Mouse (Mus musculus) myocyte (in vitro differentiated cells): ENCODE data around the gene Gm4297. TPM values are rescaled to one million over a fixed set of nuclear protein-coding genes. Genes with fewer than 3 reads are reported as not detected.
"Not testable (repeated sequence)": the region's sequence is repeated elsewhere in the genome, so short reads cannot be mapped to it uniquely, and the experiment has no call there.

Experiments
- H3K27me3 ChIP-seq: one replicate; pipeline ENCODE4 v1.6.1; 2011; ENCODE audit not compliant: control insufficient read depth, insufficient read depth, insufficient read length
- H3K36me3 ChIP-seq: one replicate; pipeline ENCODE4 v1.6.1; 2011; ENCODE audit not compliant: control insufficient read depth, insufficient read depth
- H3K4me2 ChIP-seq: one replicate; pipeline ENCODE4 v1.6.1; 2011; ENCODE audit warnings: low read depth, control low read depth
- H3K4me3 ChIP-seq: one replicate; pipeline ENCODE4 v1.5.1; 2011; ENCODE audit warnings: mild to moderate bottlenecking, control low read depth, moderate library complexity
- H3K79me2 ChIP-seq: one replicate; pipeline ENCODE4 v1.6.1; 2011; ENCODE audit not compliant: control insufficient read depth, insufficient read depth
- H3ac ChIP-seq: one replicate; pipeline ENCODE4 v1.6.1; 2011; ENCODE audit not compliant: control insufficient read depth, insufficient read length
- polyA plus RNA-seq: library from polyadenylated mRNA; unstranded; fragments of >200 nt; fragmentation: generic; extraction: Trizol; gene quantifications from one replicate; pipeline ENCODE4 v1.2.1, GENCODE M21; 2012; ENCODE audit warnings: missing spikeins

Gm4297 gene
- polyA plus RNA-seq = not detected

DNA sequence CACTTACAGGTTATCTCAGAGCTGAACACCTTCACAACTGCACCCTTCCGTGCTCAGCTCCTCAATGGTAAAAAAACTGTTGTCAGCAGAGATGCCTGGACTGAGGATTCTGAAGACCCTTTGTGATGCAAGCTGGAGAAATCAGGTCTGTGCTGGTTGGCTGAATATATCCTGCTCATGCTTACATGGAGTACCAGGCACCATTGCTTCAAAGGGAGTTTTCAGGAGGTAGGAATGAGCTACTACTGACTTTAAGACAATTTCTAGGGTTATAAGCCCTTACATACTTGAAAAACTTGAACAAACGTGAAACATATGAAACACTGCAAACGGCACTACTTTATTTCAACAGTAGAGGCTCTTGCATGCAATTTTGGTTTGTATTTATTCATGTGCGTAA, at the start of gene Gm4297:
TSS of gene Gm4297 (minus strand) at position 101 of the 400 bp plus-strand sequence.
- H3K4me3 ChIP-seq, H3K36me3 ChIP-seq, H3K4me2 ChIP-seq, H3K79me2 ChIP-seq, H3K27me3 ChIP-seq, H3ac ChIP-seq: not testable (repeated sequence)

Other genes with a start within 250 kb of the Gm4297 start
- not detected for gene Gm5934, start 74.1 kb downstream of the Gm4297 start, polyA plus RNA-seq
- not detected for gene Gm5935, start 200.3 kb upstream of the Gm4297 start, polyA plus RNA-seq